Mouse (Mus musculus) liver, embryonic 14.5 days (tissue): Measurements from ENCODE around the gene Atxn1. TPM values are rescaled to one million over a fixed set of nuclear protein-coding genes. Genes with fewer than 3 reads are reported as not detected.

Source experiments
- ATAC-seq: fragments of 200-750 bp; cut with Nextera tagmentation; 2 replicates; pipeline ENCODE4 v1.8.0; 2017; ENCODE audit warnings: moderate number of reproducible peaks, mild to moderate bottlenecking, moderate library complexity; ENCODE audit not compliant: insufficient read depth
- DNase-seq, 3 experiments: peaks; one replicate each; pipeline ENCODE4 v3.0.0-alpha.2; 2012 to 2013; ENCODE audit warnings: low read depth in 3 of 3, low spot score in 3 of 3
- H3K27ac ChIP-seq: fragments of 300-500 bp; sonication (generic); 2 replicates; pipeline ENCODE4 v1.5.1; 2014; ENCODE audit warnings: moderate library complexity, mild to moderate bottlenecking, control low read depth, inconsistent platforms
- H3K27me3 ChIP-seq: fragments of 300-500 bp; sonication (generic); 2 replicates; pipeline ENCODE4 v1.6.1; 2014; ENCODE audit warnings: mild to moderate bottlenecking, low read length, moderate library complexity; ENCODE audit not compliant: control insufficient read depth, insufficient read depth
- H3K36me3 ChIP-seq: fragments of 300-500 bp; sonication (generic); replicated peaks from 2 replicates; pipeline ENCODE4 v1.6.1; 2014; ENCODE audit warnings: low read depth; ENCODE audit not compliant: control insufficient read depth, insufficient read depth
- H3K4me1 ChIP-seq, 2 experiments: fragments of 200-500 bp in 1 of 2; fragments of 300-500 bp in 1 of 2; sonication (generic) in 1 of 2; replicated peaks; 2 replicates each; pipeline ENCODE4 v1.6.1; 2012 to 2014; ENCODE audit warnings: antibody characterized with exemption in 1 of 2, inconsistent platforms in 1 of 2, low read length in 1 of 2; ENCODE audit not compliant: control insufficient read depth in 2 of 2, insufficient read depth in 2 of 2
- H3K4me2 ChIP-seq: fragments of 300-500 bp; sonication (generic); 2 replicates; pipeline ENCODE4 v1.6.1; 2014; ENCODE audit warnings: low read depth, mild to moderate bottlenecking, control low read depth, moderate library complexity
- H3K4me3 ChIP-seq, 2 experiments: fragments of 200-500 bp in 1 of 2; fragments of 300-500 bp in 1 of 2; sonication (generic) in 1 of 2; 2 replicates each; pipeline ENCODE4 v1.5.1; 2012 to 2014; ENCODE audit warnings: low read depth in 2 of 2, low read length in 2 of 2, mild to moderate bottlenecking in 2 of 2, control low read depth in 1 of 2, inconsistent platforms in 1 of 2, moderate library complexity in 1 of 2; ENCODE audit not compliant: insufficient read depth in 1 of 2
- H3K9ac ChIP-seq: fragments of 300-500 bp; sonication (generic); replicated peaks from 2 replicates; pipeline ENCODE4 v1.6.1; 2014; ENCODE audit warnings: mild to moderate bottlenecking, control low read depth, moderate library complexity
- H3K9me3 ChIP-seq: fragments of 300-500 bp; sonication (generic); 2 replicates; pipeline ENCODE4 v1.6.1; 2016; ENCODE audit warnings: low read length, mixed read lengths; ENCODE audit not compliant: control insufficient read depth
- CTCF ChIP-seq: IDR thresholded peaks from 2 replicates; pipeline ENCODE4 v1.5.1; 2016; ENCODE audit warnings: antibody characterized with exemption, low read depth, control low read depth
- EP300 ChIP-seq: IDR thresholded peaks from 2 replicates; pipeline ENCODE4 v1.6.1; 2016; ENCODE audit warnings: antibody characterized with exemption, low read depth
- WGBS: fragments of 180-500 bp; shearing (Covaris S2); extraction: QIAGEN DNeasy Blood & Tissue Kit; methylation state at CpG from one replicate; pipeline ENCODE4 v1.1.7; 2014; ENCODE audit not compliant: insufficient replicate concordance; 5-methylcytosine and 5-hydroxymethylcytosine counted together
- polyA plus RNA-seq, 2 experiments: library from polyadenylated mRNA; depleted of rRNA in 1 of 2; stranded (reverse) in 1 of 2; unstranded in 1 of 2; fragments of >200 nt; fragmentation: Nextera tagmentation in 1 of 2; extraction: Ambion mirVana in 1 of 2; gene quantifications; 2 replicates each; pipeline versions ENCODE4 v1.2.1 to v1.2.3; 2012 to 2014

The Atxn1 gene
- polyA plus RNA-seq, 2 experiments: 1.0 to 1.2 TPM

DNA sequence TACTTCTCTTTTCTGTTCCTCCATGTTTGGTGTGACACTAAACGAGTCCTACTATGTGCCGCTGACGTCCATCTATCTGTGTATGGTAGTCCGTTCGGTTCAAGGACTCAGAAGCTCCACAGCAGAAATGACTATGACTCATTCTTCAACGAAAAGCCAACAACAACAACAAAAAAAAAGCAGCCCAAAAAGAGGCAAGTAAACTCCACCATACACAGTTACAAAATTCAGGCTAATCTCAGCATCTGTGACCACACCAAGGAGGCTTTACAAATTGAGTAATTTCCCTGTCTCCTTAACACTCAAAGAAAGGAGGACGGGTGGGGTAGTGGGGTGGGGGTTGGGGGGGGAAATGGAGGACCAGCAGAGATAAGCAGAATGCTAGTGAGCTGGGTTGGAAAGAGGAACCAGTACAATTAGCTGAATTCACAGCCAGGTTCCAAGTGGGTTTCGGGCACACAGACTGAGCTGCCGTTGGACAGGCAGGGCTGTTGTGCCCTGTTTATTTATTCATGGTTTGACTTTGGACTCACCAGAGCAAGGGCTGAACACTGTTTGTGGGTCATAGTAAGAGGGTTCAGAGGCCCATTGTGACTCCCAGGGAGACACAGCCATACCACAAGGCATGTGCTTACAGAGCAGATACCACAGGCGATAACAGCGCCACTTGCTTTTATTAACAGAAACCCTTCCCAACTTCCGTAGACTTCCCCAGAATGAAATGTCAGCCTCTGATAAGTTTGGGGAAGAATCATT is 61.1 kb downstream of the Atxn1 start:
- Histone ChIP-seq H3K27ac (peak overlapping the region; percentile 77), H3K36me3 (no peaks in the 10 kb centered on the region), H3K27me3 (no peaks in the 10 kb centered on the region), H3K9me3 (no peaks in the 10 kb centered on the region), H3K9ac (peak overlapping the region; percentile 2; the same call in 1 of the 2 replicates), H3K4me3 (no peak overlapping the region), H3K4me1 (peaks cover 30 to 44% of the 10 kb centered on the region in 2 experiments), H3K4me2 (peak overlapping the region; percentile 56)
- TF ChIP-seq CTCF: no peak
- TF ChIP-seq EP300: no peak
- peak; percentile 85 for ATAC-seq
- 2% methylated on average over 12 of the region's 12 CpGs for WGBS
- DNase-seq: peak; percentile 45 to 49 (median 45)

DNA sequence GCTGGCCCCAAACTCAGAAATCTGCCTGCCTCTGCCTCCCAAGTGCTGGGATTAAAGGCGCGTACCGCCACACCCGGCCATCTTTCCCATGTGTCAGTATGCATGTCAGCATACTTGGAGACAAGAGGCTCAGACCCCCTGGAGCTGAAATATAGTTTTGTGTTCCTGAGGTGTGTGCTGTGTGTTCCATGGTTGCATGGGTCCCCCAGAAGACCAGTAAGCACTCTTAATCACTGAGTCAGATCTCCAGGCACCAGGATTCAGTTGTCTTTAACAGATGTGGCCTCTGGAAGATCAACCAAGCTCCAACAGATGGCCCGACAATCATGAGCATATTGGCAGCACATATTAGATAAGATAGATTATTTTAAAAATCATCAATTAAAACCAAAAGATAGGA is 62.4 kb downstream of the Atxn1 start:
- ATAC-seq: no peak
- Histone ChIP-seq H3K27ac (no peak overlapping the region), H3K27me3 (no peaks in the 10 kb centered on the region), H3K9ac (no peak overlapping the region), H3K4me2 (no peak overlapping the region), H3K36me3 (no peaks in the 10 kb centered on the region), H3K4me3 (no peak overlapping the region), H3K9me3 (no peaks in the 10 kb centered on the region), H3K4me1 (peaks cover 27 to 39% of the 10 kb centered on the region in 2 experiments)
- no peak for TF ChIP-seq CTCF
- TF ChIP-seq EP300: no peak
- no peak for DNase-seq
- 84% methylated on average over 5 of the region's 5 CpGs for WGBS

DNA sequence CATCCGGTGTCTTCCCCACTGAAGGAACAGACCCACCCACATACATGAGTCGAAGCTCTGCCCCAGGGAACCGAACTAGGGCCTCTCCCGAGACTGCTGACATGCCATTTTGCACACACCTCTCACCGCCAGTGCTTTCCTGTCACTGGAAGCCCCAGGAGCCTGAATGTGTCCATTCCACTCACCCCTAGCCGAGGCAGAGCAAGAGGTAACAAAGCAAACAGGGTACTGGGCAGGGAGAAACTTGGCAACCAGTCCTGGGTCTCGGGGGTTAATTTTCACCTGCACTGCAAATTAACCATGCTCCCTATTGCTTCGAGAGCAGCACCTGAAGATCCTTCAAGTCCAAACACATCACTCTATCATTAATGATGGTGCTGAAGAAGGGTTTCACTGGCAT is 64.0 kb downstream of the Atxn1 start:
- Histone ChIP-seq H3K4me2 (no peak overlapping the region), H3K4me3 (no peak overlapping the region), H3K27me3 (no peaks in the 10 kb centered on the region), H3K9me3 (no peaks in the 10 kb centered on the region), H3K9ac (no peak overlapping the region), H3K27ac (no peak overlapping the region), H3K4me1 (peaks cover 27 to 28% of the 10 kb centered on the region in 2 experiments), H3K36me3 (no peaks in the 10 kb centered on the region)
- 75% methylated on average over 8 of the region's 8 CpGs for WGBS
- TF ChIP-seq CTCF: no peak
- TF ChIP-seq EP300: no peak
- DNase-seq: no peak
- ATAC-seq: no peak

DNA sequence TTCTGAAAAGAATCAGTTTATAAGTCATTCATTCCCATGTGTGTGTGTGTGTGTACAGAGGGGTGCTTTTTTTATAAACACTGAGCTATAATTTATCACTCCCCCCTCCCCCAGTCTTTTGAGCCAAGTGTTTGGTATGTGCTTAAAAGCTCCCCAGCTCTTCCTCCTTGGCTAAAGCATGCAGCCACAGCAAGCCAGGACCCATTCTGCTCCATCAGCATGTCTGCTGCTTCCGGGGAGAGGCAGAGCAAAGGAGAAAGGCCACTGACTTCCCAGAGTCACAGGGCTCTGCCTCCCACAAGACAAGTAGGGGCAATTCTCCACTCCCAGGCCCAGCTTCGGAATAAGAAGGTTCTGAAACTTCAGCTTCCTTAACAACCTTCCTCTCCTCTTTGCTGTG is 67.2 kb downstream of the Atxn1 start:
- 53% methylated on average over 2 of the region's 2 CpGs for WGBS

DNA sequence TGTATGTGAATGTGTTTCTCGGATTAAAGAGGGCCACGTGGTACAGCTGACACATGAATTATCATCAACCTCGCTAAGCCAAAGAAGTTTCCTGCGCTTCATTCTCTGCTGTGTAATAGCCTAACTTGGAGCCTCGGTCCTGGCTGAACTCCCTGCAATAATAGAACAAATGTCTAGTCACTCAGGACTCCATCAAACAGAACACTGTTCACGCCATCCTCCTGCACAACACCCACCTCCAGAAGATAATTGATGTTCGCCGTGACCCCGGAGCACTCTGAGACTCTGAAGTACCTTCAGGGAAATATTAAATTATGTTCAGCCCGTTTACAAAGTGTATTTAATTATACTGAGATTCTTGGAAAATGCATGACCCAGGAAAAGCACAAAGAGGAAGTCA is 70.0 kb downstream of the Atxn1 start:
- ATAC-seq (no peak), DNase-seq (no peak)
- Histone ChIP-seq H3K4me1 (peaks cover 4 to 7% of the 10 kb centered on the region in 2 experiments; a peak in 3 of 4 replicates), H3K4me2 (no peak overlapping the region), H3K4me3 (no peak overlapping the region), H3K9me3 (no peaks in the 10 kb centered on the region), H3K27me3 (no peaks in the 10 kb centered on the region), H3K27ac (no peak overlapping the region), H3K36me3 (no peaks in the 10 kb centered on the region), H3K9ac (no peak overlapping the region)
- TF ChIP-seq EP300 (no peak), CTCF (no peak)
- 76% methylated on average over 10 of the region's 10 CpGs for WGBS

More for the DNA sequence above, 67.2 kb downstream of the Atxn1 start:
- Histone ChIP-seq H3K36me3 (no peaks in the 10 kb centered on the region), H3K4me2 (no peak overlapping the region), H3K27ac (no peak overlapping the region), H3K27me3 (no peaks in the 10 kb centered on the region), H3K4me3 (no peak overlapping the region), H3K9me3 (no peaks in the 10 kb centered on the region), H3K9ac (no peak overlapping the region), H3K4me1 (peaks cover 6 to 8% of the 10 kb centered on the region in 2 experiments)
- ATAC-seq (no peak), DNase-seq (no peak)
- no peak for TF ChIP-seq CTCF
- no peak for TF ChIP-seq EP300
